Mouse (Mus musculus) heart, adult 2 months (tissue): ENCODE data around the gene Grin2a. TPM values are rescaled to one million over a fixed set of nuclear protein-coding genes. Genes with fewer than 3 reads are reported as not detected.

ENCODE experiments used
- DNase-seq, 2 experiments: peaks; one replicate each; pipeline ENCODE4 v3.0.0; 2021
- H3K27ac ChIP-seq: fragments of 200-600 bp; 2 replicates; pipeline ENCODE4 v1.8.1; 2022
- H3K27me3 ChIP-seq: fragments of 200-500 bp; 2 replicates; pipeline ENCODE4 v1.6.1; 2012; ENCODE audit warnings: mild to moderate bottlenecking, low read length, inconsistent platforms, mixed read lengths; ENCODE audit not compliant: control insufficient read depth, insufficient read depth
- H3K36me3 ChIP-seq: fragments of 200-500 bp; 2 replicates; pipeline ENCODE4 v1.6.1; 2012; ENCODE audit warnings: low read length, inconsistent platforms; ENCODE audit not compliant: control insufficient read depth, insufficient read depth
- H3K4me1 ChIP-seq: fragments of 200-500 bp; 2 replicates; pipeline ENCODE4 v1.6.1; 2011; ENCODE audit warnings: low read length; ENCODE audit not compliant: control insufficient read depth, insufficient read depth
- H3K4me3 ChIP-seq: fragments of 200-600 bp; 2 replicates; pipeline ENCODE4 v1.8.1; 2022
- H3K79me2 ChIP-seq: fragments of 200-500 bp; replicated peaks from 2 replicates; pipeline ENCODE4 v1.6.1; 2012; ENCODE audit warnings: mild to moderate bottlenecking, inconsistent platforms, low read length, moderate library complexity, mixed read lengths; ENCODE audit not compliant: control insufficient read depth, insufficient read depth
- H3K9ac ChIP-seq: fragments of 200-500 bp; 2 replicates; pipeline ENCODE4 v1.6.1; 2012; ENCODE audit warnings: low read depth, mild to moderate bottlenecking, control low read depth, inconsistent platforms, low read length, mixed read lengths
- CTCF ChIP-seq: fragments of 200-600 bp; IDR thresholded peaks from 2 replicates; pipeline ENCODE4 v1.8.1; 2022; ENCODE audit warnings: antibody characterized with exemption, mild to moderate bottlenecking, moderate library complexity
- EP300 ChIP-seq: fragments of 200-500 bp; IDR thresholded peaks from 2 replicates; pipeline ENCODE4 v1.6.1; 2011; ENCODE audit warnings: low read depth, low read length, control low read depth; ENCODE audit not compliant: insufficient read depth
- POLR2A ChIP-seq: fragments of 200-500 bp; IDR thresholded peaks from 2 replicates; pipeline ENCODE4 v1.6.1; 2011; ENCODE audit warnings: mild to moderate bottlenecking, low read depth, low read length, control low read depth; ENCODE audit not compliant: insufficient read depth
- WGBS: fragments of 180-500 bp; shearing (Covaris S2); methylation state at CpG from one replicate; pipeline ENCODE4 v1.1.7; 2018; 5-methylcytosine and 5-hydroxymethylcytosine counted together
- intact Hi-C: fragments of 180-260 bp; cut with DNase I; formaldehyde crosslinking; loops from one replicate; pipeline ENCODE4 v1.15.1; 2025
- polyA plus RNA-seq: library from polyadenylated mRNA; depleted of rRNA; stranded (reverse); fragments of >200 nt; gene quantifications from 2 replicates; pipeline ENCODE4 v1.2.3, GENCODE M21; 2012
- total RNA-seq, 2 experiments: library from RNA; stranded (reverse); gene quantifications; 2 replicates each; pipeline ENCODE4 v1.2.3; 2021

Gene Grin2a
- total and polyA plus RNA-seq, 3 experiments: 0.02 to 0.10 (median 0.07) TPM

DNA sequence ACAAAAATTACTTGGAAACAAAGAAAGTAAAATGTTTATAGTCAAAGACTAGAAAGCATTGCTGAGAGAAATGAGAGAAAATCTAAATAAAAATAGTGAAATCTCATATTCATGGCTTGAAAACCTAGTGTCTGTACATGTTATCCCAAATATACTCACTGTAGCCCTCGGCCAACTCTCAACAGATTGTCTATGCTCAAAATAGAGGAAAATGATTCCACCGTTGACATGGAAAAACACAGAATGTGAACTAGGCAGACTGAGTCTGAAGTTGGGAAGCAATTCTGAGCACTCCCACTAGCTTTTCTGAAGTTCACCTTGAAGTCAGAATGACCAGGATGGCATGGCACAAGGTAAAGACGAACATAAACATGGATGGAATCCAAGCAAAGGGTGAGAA is 84.7 kb downstream of the Grin2a start:
- no peak overlapping the region for H3K9ac ChIP-seq
- H3K27ac ChIP-seq: no peak overlapping the region
- H3K27me3 ChIP-seq: no peaks in the 10 kb centered on the region
- no peaks in the 10 kb centered on the region for H3K4me1 ChIP-seq
- WGBS: 67% methylated on average over 3 of the region's 3 CpGs
- no peaks in the 10 kb centered on the region for H3K36me3 ChIP-seq
- no peak for DNase-seq
- H3K4me3 ChIP-seq: no peak overlapping the region
- intact Hi-C loops: no loop called here
- H3K79me2 ChIP-seq: no peaks in the 10 kb centered on the region
- no peak for TF ChIP-seq CTCF
- TF ChIP-seq POLR2A: no peak
- no peak for TF ChIP-seq EP300

DNA sequence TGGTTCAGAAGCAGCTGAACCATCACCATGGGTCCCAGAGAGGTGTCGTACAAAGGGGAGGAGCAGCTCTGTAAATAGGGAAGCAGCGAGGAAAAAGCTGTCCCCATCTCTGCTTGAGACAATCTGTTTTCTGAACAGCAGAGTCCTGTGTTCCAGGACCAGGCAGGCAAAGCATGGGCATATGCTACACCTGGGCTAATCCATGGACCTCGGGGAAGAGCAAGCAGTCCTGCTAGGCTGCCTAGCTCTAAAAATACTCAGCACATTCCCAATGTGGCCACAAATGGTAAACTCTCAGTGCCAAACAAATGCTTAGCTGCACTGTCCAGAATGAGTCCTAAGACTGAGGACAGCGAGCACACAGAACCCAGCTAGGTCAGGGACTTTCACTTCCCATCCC is 86.1 kb downstream of the Grin2a start:
- intact Hi-C loops: no loop called here
- TF ChIP-seq EP300: no peak
- Histone ChIP-seq H3K27ac (no peak overlapping the region), H3K4me1 (no peaks in the 10 kb centered on the region), H3K79me2 (no peaks in the 10 kb centered on the region), H3K36me3 (no peaks in the 10 kb centered on the region), H3K4me3 (no peak overlapping the region), H3K9ac (no peak overlapping the region), H3K27me3 (no peaks in the 10 kb centered on the region)
- 67% methylated on average over 4 of the region's 4 CpGs for WGBS
- DNase-seq: no peak

DNA sequence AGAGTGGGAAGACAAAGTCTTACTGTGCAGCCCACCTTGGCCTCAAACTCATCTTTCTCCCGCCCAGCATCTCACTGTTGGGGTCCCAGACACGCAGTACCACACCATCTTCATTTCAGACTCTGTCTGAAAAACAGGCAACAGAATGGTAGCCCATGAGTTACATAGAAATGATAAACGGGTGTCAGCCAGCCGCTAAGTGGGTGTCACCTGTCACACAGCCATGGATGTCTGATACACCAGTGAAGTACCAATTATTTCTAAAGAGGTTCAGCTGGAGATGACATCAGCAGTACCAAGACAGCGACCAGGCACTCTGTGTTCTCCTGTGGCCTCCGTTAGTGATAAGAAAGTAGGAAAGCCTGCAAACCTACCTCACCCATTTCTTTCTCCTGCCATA is 90.9 kb downstream of the Grin2a start:
- Histone ChIP-seq H3K27me3 (no peaks in the 10 kb centered on the region), H3K79me2 (no peaks in the 10 kb centered on the region), H3K4me1 (no peaks in the 10 kb centered on the region), H3K4me3 (no peak overlapping the region), H3K27ac (no peak overlapping the region), H3K9ac (no peak overlapping the region), H3K36me3 (no peaks in the 10 kb centered on the region)
- intact Hi-C loops: no loop called here
- no peak for DNase-seq
- TF ChIP-seq CTCF (no peak), EP300 (no peak), POLR2A (no peak)
- 68% methylated on average over 6 of the region's 6 CpGs for WGBS

DNA sequence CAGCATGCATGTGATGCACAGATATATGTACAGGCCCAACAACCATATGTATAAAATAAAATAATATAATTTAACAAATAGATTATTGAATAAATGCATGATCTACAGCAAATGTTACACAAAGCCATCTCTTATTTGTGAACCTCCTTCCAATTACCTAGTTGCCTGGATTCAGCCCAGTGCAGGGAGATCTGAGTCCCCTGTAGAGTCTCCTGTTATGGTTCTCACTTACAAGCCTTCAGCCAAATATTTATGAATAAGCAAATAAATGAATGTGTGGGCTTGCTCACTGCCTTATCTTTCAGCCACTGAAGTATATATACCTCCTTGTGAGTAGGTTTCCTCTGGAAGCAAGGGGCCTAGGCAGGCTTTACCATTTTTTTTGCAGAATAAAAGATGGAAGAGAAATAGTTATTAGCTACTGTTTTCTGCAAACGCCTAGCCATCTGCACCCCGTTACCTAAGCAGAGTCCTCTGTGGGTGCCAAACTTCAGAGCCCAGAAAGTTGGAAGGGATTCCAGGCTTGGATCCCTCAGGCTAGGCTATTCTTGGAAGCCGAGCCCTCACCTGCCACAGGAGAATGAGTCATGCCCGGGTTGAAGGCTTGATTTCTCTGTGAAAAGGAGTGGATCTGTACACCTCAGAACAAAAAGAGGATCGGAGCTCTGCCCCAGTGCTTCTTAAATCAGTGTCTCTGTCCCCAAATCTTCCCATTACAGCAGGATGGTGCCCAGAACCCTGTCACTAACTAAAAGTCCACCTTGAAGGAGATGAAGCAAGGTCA is 92.5 kb downstream of the Grin2a start:
- Histone ChIP-seq H3K4me3 (no peak overlapping the region), H3K9ac (no peak overlapping the region), H3K27me3 (no peaks in the 10 kb centered on the region), H3K36me3 (no peaks in the 10 kb centered on the region), H3K79me2 (no peaks in the 10 kb centered on the region), H3K27ac (no peak overlapping the region), H3K4me1 (no peaks in the 10 kb centered on the region)
- TF ChIP-seq EP300 (no peak), CTCF (no peak), POLR2A (no peak)
- peak in 1 of 2 experiments; percentile 5 for DNase-seq
- whole genome bisulfite sequencing: 57% methylated on average over 5 of the region's 5 CpGs
- intact Hi-C loops: no loop called here

DNA sequence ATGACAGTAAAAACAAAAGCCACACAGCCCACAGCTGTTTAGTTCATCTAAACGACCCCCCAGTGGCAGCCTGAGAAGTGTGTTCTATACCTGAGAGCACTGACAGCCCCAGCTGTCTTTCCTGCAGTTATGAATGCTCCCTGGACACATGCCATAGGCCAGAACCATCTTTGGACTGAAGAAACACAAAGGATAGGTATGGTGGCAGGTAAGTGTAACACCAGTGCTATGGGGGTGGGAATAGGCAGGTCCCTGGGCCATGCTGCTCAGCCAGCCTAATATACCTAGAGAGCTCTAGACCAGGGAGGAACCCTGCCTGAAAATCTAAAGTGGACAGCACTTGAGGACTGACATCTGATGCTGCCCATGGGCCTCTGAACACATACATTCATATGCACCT is 93.9 kb downstream of the Grin2a start:
- Histone ChIP-seq H3K79me2 (no peaks in the 10 kb centered on the region), H3K4me1 (no peaks in the 10 kb centered on the region), H3K36me3 (no peaks in the 10 kb centered on the region), H3K4me3 (no peak overlapping the region), H3K27ac (no peak overlapping the region), H3K27me3 (no peaks in the 10 kb centered on the region), H3K9ac (no peak overlapping the region)
- WGBS: 28% methylated on average over 1 of the region's 1 CpGs
- DNase-seq: no peak
- intact Hi-C loops: no loop called here
- TF ChIP-seq EP300: no peak
- TF ChIP-seq POLR2A: no peak
- no peak for TF ChIP-seq CTCF

DNA sequence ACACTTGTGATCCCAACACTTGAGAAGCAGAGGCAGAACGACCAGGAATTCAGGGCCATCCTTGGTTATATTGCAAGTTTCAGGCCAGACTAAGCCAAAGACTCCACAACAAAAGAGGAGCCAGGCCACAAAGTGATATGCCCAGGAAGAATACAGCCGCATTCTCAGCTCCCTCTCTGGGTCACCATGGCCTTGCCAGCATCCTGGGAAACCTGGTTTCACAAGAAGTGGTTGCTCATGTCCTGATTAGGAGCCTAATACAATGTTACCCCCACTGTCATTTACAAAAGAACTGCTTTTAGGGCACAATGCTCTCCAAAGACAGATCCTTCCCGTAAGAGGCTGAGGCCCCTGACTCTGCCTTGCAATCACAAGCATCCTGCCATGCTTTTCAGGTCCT is 94.4 kb downstream of the Grin2a start:
- Histone ChIP-seq H3K9ac (no peak overlapping the region), H3K27me3 (no peaks in the 10 kb centered on the region), H3K79me2 (no peaks in the 10 kb centered on the region), H3K27ac (no peak overlapping the region), H3K4me3 (no peak overlapping the region), H3K36me3 (no peaks in the 10 kb centered on the region), H3K4me1 (no peaks in the 10 kb centered on the region)
- WGBS: 74% methylated on average over 3 of the region's 3 CpGs
- intact Hi-C loops: no loop called here
- TF ChIP-seq CTCF (no peak), POLR2A (no peak), EP300 (no peak)
- DNase-seq: no peak
